Mouse (Mus musculus): ENCODE measurements at regions not wholly inside any gene's neighbourhood (a gene's known extent, or its start where the extent isn't known, plus 50 kb on each side); places are given as distances from the start of the nearest gene placed in this dataset.

- H3K9me3 ChIP-seq (ENCODE audit: control insufficient read depth), result no peaks in the 10 kb centered on the region
- no peaks in the 10 kb centered on the region for H3K36me3 ChIP-seq (ENCODE audit: control insufficient read depth, insufficient read depth)
- H3K4me1 ChIP-seq (replicated peaks; ENCODE audit: control insufficient read depth, insufficient read depth, low read length), result no peaks in the 10 kb centered on the region
- no peak overlapping the region for H3K27ac ChIP-seq (ENCODE audit: low read depth, low read length)
- H3K9ac ChIP-seq (ENCODE audit: low read depth, low read length), result no peak overlapping the region
- ATAC-seq, result no peak
- H3K27me3 ChIP-seq (replicated peaks; ENCODE audit: control insufficient read depth, insufficient read depth, low read length), result no peaks in the 10 kb centered on the region
- H3K4me3 ChIP-seq (ENCODE audit: low read depth, low read length), result no peak overlapping the region
- no peak for TF ChIP-seq CTCF (IDR thresholded peaks at IDR 0.05; ENCODE audit: low read depth)
- 67% methylated on average over 5 of the region's 5 CpGs for WGBS
- H3K4me2 ChIP-seq (replicated peaks; ENCODE audit: low read depth), result no peak overlapping the region
These were observed 78.4 kb downstream of the Klf4 start for GRCm38 (mm10) chr4:55453902-55454301.

- no peak overlapping the region for H3K9ac ChIP-seq (ENCODE audit: low read depth, low read length)
- no peak overlapping the region for H3K4me3 ChIP-seq (ENCODE audit: low read depth, low read length)
- H3K36me3 ChIP-seq (ENCODE audit: control insufficient read depth, insufficient read depth), result no peaks in the 10 kb centered on the region
- H3K9me3 ChIP-seq (ENCODE audit: control insufficient read depth), result no peaks in the 10 kb centered on the region
- 67% methylated on average over 6 of the region's 6 CpGs for WGBS
- H3K4me1 ChIP-seq (replicated peaks; ENCODE audit: control insufficient read depth, insufficient read depth, low read length), result no peaks in the 10 kb centered on the region
- no peak overlapping the region for H3K4me2 ChIP-seq (replicated peaks; ENCODE audit: low read depth)
- no peak overlapping the region for H3K27ac ChIP-seq (ENCODE audit: low read depth, low read length)
- H3K27me3 ChIP-seq (replicated peaks; ENCODE audit: control insufficient read depth, insufficient read depth, low read length), result no peaks in the 10 kb centered on the region
- TF ChIP-seq CTCF (IDR thresholded peaks at IDR 0.05; ENCODE audit: low read depth), result no peak
- no peak for ATAC-seq
These were observed 79.7 kb downstream of the Klf4 start for GRCm38 (mm10) chr4:55452546-55452945.

DNA sequence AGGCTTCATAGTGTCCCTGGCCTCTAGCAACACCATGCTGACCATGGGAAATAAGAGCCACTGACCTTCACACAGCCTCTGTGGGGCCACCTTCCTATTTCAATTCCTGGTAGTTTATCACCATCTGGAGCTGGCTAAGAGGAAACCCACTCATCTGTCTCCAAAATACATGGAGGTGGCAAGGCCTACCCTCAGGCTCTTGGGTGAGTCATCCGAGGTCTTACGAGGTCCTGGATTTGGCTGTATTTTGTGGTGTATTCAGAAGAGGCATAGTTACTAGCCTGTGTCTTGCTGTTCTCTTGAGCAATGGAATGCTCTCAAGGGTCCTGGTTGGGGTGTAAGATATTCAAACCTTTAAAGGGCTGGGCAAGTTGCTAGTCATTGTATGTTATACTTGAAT, 80.6 kb downstream of the Klf4 start:
- Histone ChIP-seq H3K4me2 (replicated peaks; ENCODE audit: low read depth) (no peak overlapping the region), H3K27ac (ENCODE audit: low read depth, low read length) (no peak overlapping the region), H3K4me1 (replicated peaks; ENCODE audit: control insufficient read depth, insufficient read depth, low read length) (no peaks in the 10 kb centered on the region), H3K36me3 (ENCODE audit: control insufficient read depth, insufficient read depth) (no peaks in the 10 kb centered on the region), H3K4me3 (ENCODE audit: low read depth, low read length) (no peak overlapping the region), H3K9ac (ENCODE audit: low read depth, low read length) (no peak overlapping the region), H3K9me3 (ENCODE audit: control insufficient read depth) (no peaks in the 10 kb centered on the region), H3K27me3 (replicated peaks; ENCODE audit: control insufficient read depth, insufficient read depth, low read length) (no peaks in the 10 kb centered on the region)
- 97% methylated on average over 2 of the region's 2 CpGs for WGBS
- ATAC-seq, result no peak
- TF ChIP-seq CTCF (IDR thresholded peaks at IDR 0.05; ENCODE audit: low read depth), result no peak

DNA sequence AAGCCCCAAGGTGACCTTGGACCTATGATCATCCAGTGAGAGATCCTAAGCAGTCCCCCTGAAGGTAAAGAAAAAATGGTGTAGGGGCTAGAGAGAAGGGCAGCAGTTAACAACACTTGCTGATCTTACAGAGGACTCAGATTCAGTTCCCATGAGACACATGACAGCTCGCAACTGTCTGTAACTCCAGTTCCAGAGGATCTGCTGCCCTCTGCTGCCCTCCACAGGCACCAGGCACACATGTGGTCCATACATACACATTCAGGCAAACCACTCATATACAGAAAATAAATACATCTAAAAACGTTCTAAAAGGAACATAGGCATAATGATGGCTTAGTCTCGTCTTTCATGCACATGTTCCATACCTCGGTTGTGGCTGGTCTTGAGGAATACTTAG, 81.2 kb downstream of the Klf4 start:
- Histone ChIP-seq H3K36me3 (ENCODE audit: control insufficient read depth, insufficient read depth) (no peaks in the 10 kb centered on the region), H3K27ac (ENCODE audit: low read depth, low read length) (no peak overlapping the region), H3K4me2 (replicated peaks; ENCODE audit: low read depth) (no peak overlapping the region), H3K27me3 (replicated peaks; ENCODE audit: control insufficient read depth, insufficient read depth, low read length) (no peaks in the 10 kb centered on the region), H3K4me1 (replicated peaks; ENCODE audit: control insufficient read depth, insufficient read depth, low read length) (no peaks in the 10 kb centered on the region), H3K9me3 (ENCODE audit: control insufficient read depth) (no peaks in the 10 kb centered on the region), H3K9ac (ENCODE audit: low read depth, low read length) (no peak overlapping the region), H3K4me3 (ENCODE audit: low read depth, low read length) (no peak overlapping the region)
- 65% methylated on average over 4 of the region's 4 CpGs for WGBS
- no peak for ATAC-seq
- TF ChIP-seq CTCF (IDR thresholded peaks at IDR 0.05; ENCODE audit: low read depth), result peak; percentile 66

DNA sequence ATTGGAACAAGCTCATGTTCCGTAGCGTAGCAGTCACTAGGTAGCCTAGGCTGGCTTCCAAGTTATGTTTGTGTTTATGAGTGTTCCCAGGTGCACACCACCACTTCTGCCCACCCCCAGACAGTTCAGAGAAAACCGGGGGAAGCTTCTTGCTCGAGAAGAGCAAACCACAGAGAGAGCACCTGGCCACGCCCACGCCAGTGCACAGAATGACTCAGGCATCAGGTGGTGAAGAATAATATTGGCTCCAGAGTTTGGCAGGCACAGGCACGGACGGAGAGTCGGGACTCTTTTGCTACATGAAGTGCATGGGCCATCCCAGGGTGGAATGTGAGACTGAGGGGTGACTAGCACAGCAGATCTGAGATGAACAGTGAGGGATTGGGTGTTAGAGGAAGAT, 88.8 kb downstream of the Klf4 start:
- ATAC-seq, result no peak
- no peak overlapping the region for H3K4me3 ChIP-seq (ENCODE audit: low read depth, low read length)
- 63% methylated on average over 9 of the region's 9 CpGs for WGBS
- no peaks in the 10 kb centered on the region for H3K27me3 ChIP-seq (replicated peaks; ENCODE audit: control insufficient read depth, insufficient read depth, low read length)
- H3K9me3 ChIP-seq (ENCODE audit: control insufficient read depth), result no peaks in the 10 kb centered on the region
- no peak overlapping the region for H3K9ac ChIP-seq (ENCODE audit: low read depth, low read length)
- H3K36me3 ChIP-seq (ENCODE audit: control insufficient read depth, insufficient read depth), result no peaks in the 10 kb centered on the region
- H3K4me2 ChIP-seq (replicated peaks; ENCODE audit: low read depth), result no peak overlapping the region
- no peaks in the 10 kb centered on the region for H3K4me1 ChIP-seq (replicated peaks; ENCODE audit: control insufficient read depth, insufficient read depth, low read length)
- no peak overlapping the region for H3K27ac ChIP-seq (ENCODE audit: low read depth, low read length)
- no peak for TF ChIP-seq CTCF (IDR thresholded peaks at IDR 0.05; ENCODE audit: low read depth)

DNA sequence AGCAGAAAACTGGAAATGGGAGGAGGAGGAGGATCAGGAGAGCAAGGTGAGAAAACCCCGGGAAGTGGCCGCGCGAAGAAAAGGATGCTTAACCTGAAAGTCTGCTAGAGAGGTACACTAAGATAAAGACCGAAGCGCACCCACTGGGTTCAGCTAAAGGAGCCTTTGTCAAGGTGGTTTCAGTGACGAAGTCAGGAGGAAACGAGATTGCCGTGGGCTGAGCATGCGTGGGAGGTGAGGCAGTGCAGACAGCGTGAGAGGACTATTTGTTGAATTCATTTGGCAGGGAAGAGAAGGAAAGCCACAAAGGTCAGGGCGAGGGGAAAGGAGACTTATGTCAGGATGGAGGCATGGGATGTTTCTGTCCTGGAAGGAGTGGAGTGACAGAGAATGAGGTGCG, 90.2 kb downstream of the Klf4 start:
- 66% methylated on average over 13 of the region's 13 CpGs for WGBS
- no peaks in the 10 kb centered on the region for H3K36me3 ChIP-seq (ENCODE audit: control insufficient read depth, insufficient read depth)

More for the DNA sequence above, 90.2 kb downstream of the Klf4 start:
- no peak for ATAC-seq
- no peaks in the 10 kb centered on the region for H3K4me1 ChIP-seq (replicated peaks; ENCODE audit: control insufficient read depth, insufficient read depth, low read length)
- H3K9me3 ChIP-seq (ENCODE audit: control insufficient read depth), result no peaks in the 10 kb centered on the region
- no peak overlapping the region for H3K4me2 ChIP-seq (replicated peaks; ENCODE audit: low read depth)
- no peak overlapping the region for H3K9ac ChIP-seq (ENCODE audit: low read depth, low read length)
- H3K4me3 ChIP-seq (ENCODE audit: low read depth, low read length), result no peak overlapping the region
- no peak for TF ChIP-seq CTCF (IDR thresholded peaks at IDR 0.05; ENCODE audit: low read depth)
- no peaks in the 10 kb centered on the region for H3K27me3 ChIP-seq (replicated peaks; ENCODE audit: control insufficient read depth, insufficient read depth, low read length)
- H3K27ac ChIP-seq (ENCODE audit: low read depth, low read length), result no peak overlapping the region

All from intestine, postnatal 0 days (tissue).